Mouse (Mus musculus): ENCODE results near the gene Gpatch3. TPM values are rescaled to one million over a fixed set of nuclear protein-coding genes. Genes with fewer than 3 reads are reported as not detected.

The Gpatch3 gene
- polyA plus RNA-seq, 1 experiment from 2014 or later: 11.9 TPM

- 81% methylated on average over 4 of the region's 4 CpGs for WGBS
- H3K4me3 ChIP-seq: no peak overlapping the region
- H3K27me3 ChIP-seq: no peaks in the 10 kb centered on the region
- H3K36me3 ChIP-seq: no peaks in the 10 kb centered on the region
- H3K4me1 ChIP-seq: no peaks in the 10 kb centered on the region
- no peak overlapping the region for H3K27ac ChIP-seq
- H3K9me3 ChIP-seq: no peaks in the 10 kb centered on the region
- H3K4me2 ChIP-seq (replicated peaks): no peak overlapping the region
- no peak overlapping the region for H3K9ac ChIP-seq
- no peak for ATAC-seq (ENCODE audit: insufficient number of reproducible peaks, insufficient read depth, low FRiP score, low TSS enrichment)
Measured at GRCm38 (mm10) chr4:133559846-133560245, 14.7 kb upstream of the Gpatch3 start.

- no peaks in the 10 kb centered on the region for H3K27me3 ChIP-seq
- H3K4me2 ChIP-seq (replicated peaks): no peak overlapping the region
- no peak overlapping the region for H3K4me3 ChIP-seq
- no peaks in the 10 kb centered on the region for H3K4me1 ChIP-seq
- no peak for ATAC-seq (ENCODE audit: insufficient number of reproducible peaks, insufficient read depth, low FRiP score, low TSS enrichment)
- 62% methylated on average over 4 of the region's 4 CpGs for WGBS
- no peaks in the 10 kb centered on the region for H3K36me3 ChIP-seq
- no peak overlapping the region for H3K9ac ChIP-seq
- no peaks in the 10 kb centered on the region for H3K9me3 ChIP-seq
- H3K27ac ChIP-seq: no peak overlapping the region
Measured at GRCm38 (mm10) chr4:133561622-133562021, 12.9 kb upstream of the Gpatch3 start.

- no peak for ATAC-seq (ENCODE audit: insufficient number of reproducible peaks, insufficient read depth, low FRiP score, low TSS enrichment)
- Histone ChIP-seq H3K9me3 (no peaks in the 10 kb centered on the region), H3K4me2 (replicated peaks) (no peak overlapping the region), H3K27me3 (no peaks in the 10 kb centered on the region), H3K27ac (no peak overlapping the region), H3K4me1 (no peaks in the 10 kb centered on the region), H3K36me3 (no peaks in the 10 kb centered on the region), H3K9ac (no peak overlapping the region), H3K4me3 (no peak overlapping the region)
- 76% methylated on average over 11 of the region's 11 CpGs for WGBS
Measured at GRCm38 (mm10) chr4:133563123-133563571, 11.4 kb upstream of the Gpatch3 start.

- Histone ChIP-seq H3K36me3 (no peaks in the 10 kb centered on the region), H3K4me2 (replicated peaks) (no peak overlapping the region), H3K27ac (no peak overlapping the region), H3K4me1 (no peaks in the 10 kb centered on the region), H3K9me3 (no peaks in the 10 kb centered on the region), H3K9ac (no peak overlapping the region), H3K4me3 (no peak overlapping the region), H3K27me3 (no peaks in the 10 kb centered on the region)
- 22% methylated on average over 8 of the region's 8 CpGs for WGBS
- ATAC-seq (ENCODE audit: insufficient number of reproducible peaks, insufficient read depth, low FRiP score, low TSS enrichment): no peak
Measured at GRCm38 (mm10) chr4:133567251-133567650, 7.3 kb upstream of the Gpatch3 start.

GRCm38 (mm10) chr4:133569291-133570065 is 5.1 kb upstream of the Gpatch3 start:
- Histone ChIP-seq H3K4me3 (no peak overlapping the region), H3K36me3 (no peaks in the 10 kb centered on the region), H3K9ac (no peak overlapping the region), H3K4me1 (no peaks in the 10 kb centered on the region), H3K9me3 (no peaks in the 10 kb centered on the region), H3K27ac (no peak overlapping the region), H3K4me2 (replicated peaks) (no peak overlapping the region), H3K27me3 (no peaks in the 10 kb centered on the region)
- ATAC-seq (ENCODE audit: insufficient number of reproducible peaks, insufficient read depth, low FRiP score, low TSS enrichment): no peak
- 71% methylated on average over 10 of the region's 10 CpGs for WGBS

- Histone ChIP-seq H3K4me3 (no peak overlapping the region), H3K9me3 (no peaks in the 10 kb centered on the region), H3K27ac (no peak overlapping the region), H3K9ac (no peak overlapping the region), H3K4me1 (no peaks in the 10 kb centered on the region), H3K4me2 (replicated peaks) (no peak overlapping the region), H3K27me3 (no peaks in the 10 kb centered on the region), H3K36me3 (no peaks in the 10 kb centered on the region)
- no peak for ATAC-seq (ENCODE audit: insufficient number of reproducible peaks, insufficient read depth, low FRiP score, low TSS enrichment)
- WGBS: 59% methylated on average over 10 of the region's 10 CpGs
Measured at GRCm38 (mm10) chr4:133570066-133570466, 4.5 kb upstream of the Gpatch3 start.

GRCm38 (mm10) chr4:133574843-133575202 is 278 bp downstream of the Gpatch3 start:
- peak overlapping the region; percentile 95 for H3K4me2 ChIP-seq (replicated peaks)
- H3K9me3 ChIP-seq: no peaks in the 10 kb centered on the region
- WGBS: under 1% methylated on average over 41 of the region's 41 CpGs
- H3K27me3 ChIP-seq: no peaks in the 10 kb centered on the region
- 0 out of 2 replicates have a peak, but pooled peaks have one; percentile 7 for ATAC-seq (ENCODE audit: insufficient number of reproducible peaks, insufficient read depth, low FRiP score, low TSS enrichment)
- peaks cover 7% of the 10 kb centered on the region for H3K4me1 ChIP-seq
- H3K9ac ChIP-seq: peak overlapping the region; percentile 92
- H3K27ac ChIP-seq: peak overlapping the region; percentile 86; the same call in 1 of the 2 replicates
- H3K36me3 ChIP-seq: peaks cover 20% of the 10 kb centered on the region
- peak overlapping the region; percentile 99 for H3K4me3 ChIP-seq

GRCm38 (mm10) chr4:133577983-133578382 is 3.4 kb downstream of the Gpatch3 start:
- no peak for ATAC-seq (ENCODE audit: insufficient number of reproducible peaks, insufficient read depth, low FRiP score, low TSS enrichment)
- H3K9ac ChIP-seq: 0 out of 2 replicates have a peak overlapping the region, but pooled peaks have one; percentile 10
- 71% methylated on average over 12 of the region's 12 CpGs for WGBS
- H3K4me3 ChIP-seq: no peak overlapping the region
- no peak overlapping the region for H3K27ac ChIP-seq
- no peak overlapping the region for H3K4me2 ChIP-seq (replicated peaks)
- H3K9me3 ChIP-seq: no peaks in the 10 kb centered on the region
- peaks cover 41% of the 10 kb centered on the region for H3K36me3 ChIP-seq
- H3K4me1 ChIP-seq: peaks cover 7% of the 10 kb centered on the region
- no peaks in the 10 kb centered on the region for H3K27me3 ChIP-seq

- peak overlapping the region; percentile 82 for H3K9ac ChIP-seq
- H3K36me3 ChIP-seq: peaks cover 61% of the 10 kb centered on the region
- no peaks in the 10 kb centered on the region for H3K27me3 ChIP-seq
- 58% methylated on average over 6 of the region's 6 CpGs for WGBS
- H3K4me3 ChIP-seq: peak overlapping the region; percentile 86
- ATAC-seq (ENCODE audit: insufficient number of reproducible peaks, insufficient read depth, low FRiP score, low TSS enrichment): no peak
- H3K27ac ChIP-seq: peak overlapping the region; percentile 67; the same call in 1 of the 2 replicates
- H3K4me1 ChIP-seq: peaks cover 10% of the 10 kb centered on the region; the same call in 1 of the 2 replicates
- peak overlapping the region; percentile 98 for H3K4me2 ChIP-seq (replicated peaks)
- H3K9me3 ChIP-seq: no peaks in the 10 kb centered on the region
Measured at GRCm38 (mm10) chr4:133583690-133584058, 9.1 kb downstream of the Gpatch3 start.

GRCm38 (mm10) chr4:133584059-133584951 is 9.8 kb downstream of the Gpatch3 start, which contains the start of gene Gpn2:
Gpn2 (plus strand) TSS chr4:133584362.
- peak within 1 kb of the TSS; percentile 98 for H3K4me2 ChIP-seq (replicated peaks)
- H3K4me1 ChIP-seq: peaks cover 10% of the 10 kb centered on the region; the same call in 1 of the 2 replicates
- H3K4me3 ChIP-seq: peak within 1 kb of the TSS; percentile 86
- H3K9ac ChIP-seq: peak within 1 kb of the TSS; percentile 82
- H3K9me3 ChIP-seq: no peaks in the 10 kb centered on the region
- peaks cover 61% of the 10 kb centered on the region for H3K36me3 ChIP-seq
- H3K27me3 ChIP-seq: no peaks in the 10 kb centered on the region
- peak; percentile 67; the same call in 1 of the 2 replicates for ATAC-seq (ENCODE audit: insufficient number of reproducible peaks, insufficient read depth, low FRiP score, low TSS enrichment)
- H3K27ac ChIP-seq: peak within 1 kb of the TSS; percentile 67
- 1% methylated on average over 65 of the region's 65 CpGs for WGBS

GRCm38 (mm10) chr4:133592570-133592969 is 18.0 kb downstream of the Gpatch3 start:
- no peaks in the 10 kb centered on the region for H3K4me1 ChIP-seq
- WGBS: 32% methylated on average over 7 of the region's 7 CpGs
- no peak overlapping the region for H3K4me3 ChIP-seq
- no peak overlapping the region for H3K9ac ChIP-seq
- H3K4me2 ChIP-seq (replicated peaks): no peak overlapping the region
- H3K9me3 ChIP-seq: no peaks in the 10 kb centered on the region
- ATAC-seq (ENCODE audit: insufficient number of reproducible peaks, insufficient read depth, low FRiP score, low TSS enrichment): no peak
- H3K27me3 ChIP-seq: no peaks in the 10 kb centered on the region
- peaks cover 43% of the 10 kb centered on the region for H3K36me3 ChIP-seq
- no peak overlapping the region for H3K27ac ChIP-seq
